9 mouse cellular contexts compared by ENCODE assay signal in the genomic region with DNA sequence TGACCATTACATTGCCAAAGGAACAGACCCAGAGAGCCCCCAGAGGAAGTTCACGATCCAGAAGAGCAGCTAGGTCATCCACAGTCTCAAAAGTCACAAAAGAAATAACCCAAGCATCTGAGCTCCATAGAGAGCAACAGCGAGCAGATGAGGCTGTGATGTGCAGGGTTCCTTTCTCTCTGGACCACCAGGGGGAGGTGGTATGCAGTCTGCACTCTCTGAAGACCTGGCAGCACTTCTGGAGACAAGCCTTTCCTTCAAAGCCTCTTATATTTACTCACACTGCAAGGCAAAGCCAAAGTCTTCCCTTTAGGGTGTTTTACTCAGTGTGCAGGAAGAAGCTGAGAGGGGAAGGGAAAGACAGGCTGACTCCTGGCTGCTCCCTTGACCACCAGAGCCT. TPM values are rescaled to one million over a fixed set of nuclear protein-coding genes. Genes with fewer than 3 reads are reported as not detected.
DNase-seq lines count a peak whose midpoint lies in the region; ATAC-seq and TF ChIP-seq lines count a peak whose summit lies in the region.
"Had no signal": no experiment of that assay in that cellular context is flagged by ENCODE, and none has a peak within 500 bp of the region (broad histone marks: within the 10 kb centered on the region; RNA-seq: fewer than 3 reads in every experiment).

No protein-coding gene starts in this region.

- H3K36me3 ChIP-seq in ES-Bruce4 (ENCODE audit: control insufficient read depth, insufficient read depth, low read length, poor library complexity, severe bottlenecking) = 0 out of 2 replicates have a peak, but pooled peaks cover 2% of the 10 kb centered on the region
- peaks cover 38% of the 10 kb centered on the region for H3K36me3 ChIP-seq in heart, embryonic 10.5 days
- H3K36me3 ChIP-seq in limb, embryonic 14.5 days (ENCODE audit: control insufficient read depth, insufficient read depth, low read length) = peaks cover 42% of the 10 kb centered on the region

- WGBS in bone marrow, adult 2 months = 61% methylated on average over 2 of the region's 2 CpGs
- 44% methylated on average over 2 of the region's 2 CpGs for WGBS in heart, embryonic 10.5 days
- WGBS in limb, embryonic 14.5 days = 40% methylated on average over 2 of the region's 2 CpGs

- no peak overlapping the region for H3K4me3 ChIP-seq in ES-Bruce4 (ENCODE audit: low read depth, low read length)
- H3K4me3 ChIP-seq in bone marrow, adult 2 months (replicated peaks; ENCODE audit: control insufficient read depth, low read depth, low read length) = no peak overlapping the region
- H3K4me3 ChIP-seq in heart, embryonic 10.5 days = no peak overlapping the region
- H3K4me3 ChIP-seq in limb, embryonic 14.5 days (replicated peaks; ENCODE audit: low read length) = no peak overlapping the region
- H3K4me3 ChIP-seq: neural tube, embryonic 13.5 days had no signal

- no peaks in the 10 kb centered on the region for H3K9me3 ChIP-seq in ES-Bruce4 (replicated peaks; ENCODE audit: control insufficient read depth, insufficient read depth, low read length, poor library complexity, severe bottlenecking)
- no peaks in the 10 kb centered on the region for H3K9me3 ChIP-seq in heart, embryonic 10.5 days
- no peaks in the 10 kb centered on the region for H3K9me3 ChIP-seq in limb, embryonic 14.5 days (ENCODE audit: control insufficient read depth, low read length)
- H3K9me3 ChIP-seq: neural tube, embryonic 13.5 days had no signal

- no peaks in the 10 kb centered on the region for H3K4me1 ChIP-seq in ES-Bruce4 (ENCODE audit: control insufficient read depth, insufficient read depth, low read length)
- no peaks in the 10 kb centered on the region for H3K4me1 ChIP-seq in bone marrow, adult 2 months (ENCODE audit: control insufficient read depth, insufficient read depth, low read length)
- H3K4me1 ChIP-seq in heart, embryonic 10.5 days = peaks cover 23% of the 10 kb centered on the region
- peaks cover 3% of the 10 kb centered on the region for H3K4me1 ChIP-seq in limb, embryonic 14.5 days (ENCODE audit: control insufficient read depth, insufficient read depth, low read length)

- TF ChIP-seq POLR2A in ES-Bruce4 (IDR thresholded peaks at IDR 0.05; ENCODE audit: insufficient read depth, low read length) = no peak
- TF ChIP-seq POLR2A in bone marrow, adult 2 months (IDR thresholded peaks at IDR 0.05; ENCODE audit: borderline replicate concordance, control insufficient read depth, low read depth, low read length) = no peak
- TF ChIP-seq POLR2A in limb, embryonic 14.5 days (IDR thresholded peaks at IDR 0.05; ENCODE audit: borderline replicate concordance, extremely low read depth, insufficient read depth, insufficient read length) = no peak

- no peak overlapping the region for H3K4me2 ChIP-seq in limb, embryonic 14.5 days (replicated peaks; ENCODE audit: low read depth, low read length, severe bottlenecking)
- H3K4me2 ChIP-seq: neural tube, embryonic 13.5 days had no signal

- no peak for TF ChIP-seq EP300 in ES-Bruce4 (IDR thresholded peaks at IDR 0.05; ENCODE audit: insufficient read depth, low read depth, low read length)

- peak; percentile 61 for TF ChIP-seq CTCF in ES-Bruce4 (IDR thresholded peaks at IDR 0.05; ENCODE audit: low read depth, low read length)
- peak; percentile 56 for TF ChIP-seq CTCF in bone marrow, adult 2 months (IDR thresholded peaks at IDR 0.05; ENCODE audit: control insufficient read depth, insufficient read depth, low read length)

- no peaks in the 10 kb centered on the region for H3K27me3 ChIP-seq in ES-Bruce4 (ENCODE audit: control insufficient read depth, insufficient read depth, low read length, poor library complexity, severe bottlenecking)
- peaks cover 27% of the 10 kb centered on the region; the same call in 1 of the 2 replicates for H3K27me3 ChIP-seq in heart, embryonic 10.5 days (ENCODE audit: insufficient read depth, poor library complexity, severe bottlenecking)
- H3K27me3 ChIP-seq in limb, embryonic 14.5 days (ENCODE audit: control insufficient read depth, insufficient read depth, low read length) = no peaks in the 10 kb centered on the region
- H3K27me3 ChIP-seq: neural tube, embryonic 13.5 days had no signal

- no peak for ATAC-seq in limb, embryonic 14.5 days (ENCODE audit: low FRiP score, low read depth)
- ATAC-seq in inflammation-experienced regulatory T-cells, adult 6 months = no peak

- H3K27ac ChIP-seq in ES-Bruce4 (ENCODE audit: insufficient read depth, low read length) = no peak overlapping the region
- no peak overlapping the region for H3K27ac ChIP-seq in bone marrow, adult 2 months (ENCODE audit: control insufficient read depth, insufficient read depth, low read depth, low read length, poor library complexity)
- H3K27ac ChIP-seq in heart, embryonic 10.5 days = peak overlapping the region; percentile 57; the same call in 1 of the 2 replicates
- H3K27ac ChIP-seq in limb, embryonic 14.5 days (replicated peaks; ENCODE audit: low read depth, low read length) = no peak overlapping the region
- H3K27ac ChIP-seq: neural tube, embryonic 13.5 days had no signal

- H3K9ac ChIP-seq in ES-Bruce4 (ENCODE audit: low read depth, poor library complexity, severe bottlenecking) = no peak overlapping the region
- no peak overlapping the region for H3K9ac ChIP-seq in limb, embryonic 14.5 days (ENCODE audit: low read depth, low read length, severe bottlenecking)
- H3K9ac ChIP-seq: neural tube, embryonic 13.5 days had no signal

- DNase-seq in left cerebral cortex, adult 18-20 months (ENCODE audit: low spot score in 2 of 2) = peak; percentile 56 to 65
- no peak for DNase-seq in left cerebral cortex, adult 11 months (ENCODE audit: low spot score)
- DNase-seq in heart, embryonic 10.5 days (ENCODE audit: low spot score) = no peak
- peak; percentile 58 for DNase-seq in limb, embryonic 14.5 days (ENCODE audit: low spot score)
- peak; percentile 76 to 82 for DNase-seq in right cerebral cortex, postnatal 10 days (ENCODE audit: low spot score in 2 of 2)

RNA-seq across cellular contexts. Expression of gene Ern1, which starts 25.5 kb away (rescaled TPM):
- 1 to 10 TPM; 9.2 to 9.3 TPM for total RNA-seq in left cerebral cortex, adult 18-20 months (2021)
- polyA plus RNA-seq in ES-Bruce4 (2011; ENCODE audit: insufficient read depth, insufficient read length, low read depth, missing spikeins) = 9.4 and 10.1 TPM in 2 replicates
- polyA plus RNA-seq in bone marrow, adult 2 months (2011; ENCODE audit: insufficient read depth, insufficient read length, low replicate concordance, missing spikeins) = 4.4 and 13.4 TPM in 2 replicates
- 5.3 and 5.5 TPM in 2 replicates for polyA plus RNA-seq in heart, embryonic 10.5 days (2016; fragmentation: Nextera tagmentation; extraction: Ambion mirVana)
- 12.5 and 15.1 TPM in 2 replicates for polyA plus RNA-seq in limb, embryonic 14.5 days (2012; rRNA removed)
- 6.4 and 7.8 TPM in 2 replicates for polyA plus RNA-seq in limb, embryonic 14.5 days (2014; fragmentation: Nextera tagmentation; extraction: Ambion mirVana)
- polyA plus RNA-seq in inflammation-experienced regulatory T-cells, adult 6 months (2017; shearing (Covaris generic)) = 1 to 10 TPM; 1.4 to 1.8 (median 1.6) TPM

Comparison
In these comparisons a context has a peak if more than half of its experiments do, and no peak if none do; other contexts are left out.
1. DNase-seq: peak in left cerebral cortex, adult 18-20 months (2 of 2), limb, embryonic 14.5 days (single experiment) and right cerebral cortex, postnatal 10 days (2 of 2); none in left cerebral cortex, adult 11 months (single experiment) and heart, embryonic 10.5 days (single experiment).